Mouse (Mus musculus) hindbrain, embryonic 11.5 days (tissue): ENCODE results near the gene Hoxd13. TPM values are rescaled to one million over a fixed set of nuclear protein-coding genes. Genes with fewer than 3 reads are reported as not detected.

Experiments
- ATAC-seq: fragments of 200-750 bp; cut with Nextera tagmentation; 2 replicates; pipeline ENCODE4 v1.8.0; 2017; ENCODE audit warnings: mild to moderate bottlenecking, moderate TSS enrichment, moderate library complexity; ENCODE audit not compliant: low FRiP score
- DNase-seq: peaks from one replicate; pipeline ENCODE4 v3.0.0-alpha.2; 2015; ENCODE audit warnings: low spot score
- H3K27ac ChIP-seq: fragments of 300-500 bp; sonication (generic); 2 replicates; pipeline ENCODE4 v1.5.1; 2014; ENCODE audit warnings: mild to moderate bottlenecking, low read depth, low read length
- H3K27me3 ChIP-seq: fragments of 300-500 bp; sonication (generic); 2 replicates; pipeline ENCODE4 v1.6.1; 2014; ENCODE audit warnings: mild to moderate bottlenecking, low read length, moderate library complexity, mixed read lengths; ENCODE audit not compliant: control insufficient read depth, insufficient read depth
- H3K36me3 ChIP-seq: fragments of 300-500 bp; sonication (generic); 2 replicates; pipeline ENCODE4 v1.6.1; 2014; ENCODE audit warnings: mild to moderate bottlenecking, low read length, moderate library complexity, mixed read lengths; ENCODE audit not compliant: control insufficient read depth, insufficient read depth
- H3K4me1 ChIP-seq: fragments of 300-500 bp; sonication (generic); replicated peaks from 2 replicates; pipeline ENCODE4 v1.6.1; 2014; ENCODE audit warnings: low read length, mixed read lengths; ENCODE audit not compliant: control insufficient read depth, insufficient read depth
- H3K4me2 ChIP-seq: fragments of 300-500 bp; sonication (generic); replicated peaks from 2 replicates; pipeline ENCODE4 v1.6.1; 2014; ENCODE audit warnings: mild to moderate bottlenecking, low read depth, low read length
- H3K4me3 ChIP-seq: fragments of 300-500 bp; sonication (generic); 2 replicates; pipeline ENCODE4 v1.5.1; 2014; ENCODE audit warnings: low read depth, low read length
- H3K9ac ChIP-seq: fragments of 300-500 bp; sonication (generic); 2 replicates; pipeline ENCODE4 v1.6.1; 2014; ENCODE audit warnings: low read depth, low read length
- H3K9me3 ChIP-seq: fragments of 300-500 bp; sonication (generic); 2 replicates; pipeline ENCODE4 v1.6.1; 2016; ENCODE audit warnings: low read length; ENCODE audit not compliant: control insufficient read depth
- WGBS: fragments of 180-500 bp; shearing (Covaris S2); extraction: QIAGEN DNeasy Blood & Tissue Kit; methylation state at CpG from one replicate; pipeline ENCODE4 v1.1.7; 2014; 5-methylcytosine and 5-hydroxymethylcytosine counted together
- polyA plus RNA-seq: library from polyadenylated mRNA; unstranded; fragments of >200 nt; fragmentation: Nextera tagmentation; extraction: Ambion mirVana; gene quantifications from 2 replicates; pipeline ENCODE4 v1.2.1, GENCODE M21; 2014

Hoxd13 gene
- polyA plus RNA-seq, 1 experiment from 2014 or later, result not detected

GRCm38 (mm10) chr2:74674881-74675665 lies 7.0 kb downstream of the Hoxd13 start, which contains the start of gene Hoxd12:
Gene Hoxd12 (plus strand): TSS chr2:74675013.
- Histone ChIP-seq H3K36me3 (no peaks in the 10 kb centered on the region), H3K4me1 (0 out of 2 replicates have a peak, but pooled peaks cover 2% of the 10 kb centered on the region), H3K27ac (no peak within 1 kb of the TSS), H3K4me2 (no peak within 1 kb of the TSS), H3K27me3 (peaks cover 95% of the 10 kb centered on the region), H3K9me3 (no peaks in the 10 kb centered on the region), H3K9ac (no peak within 1 kb of the TSS), H3K4me3 (0 out of 2 replicates have a peak within 1 kb of the TSS, but pooled peaks have one; percentile 1)
- 2% methylated on average over 47 of the region's 47 CpGs for WGBS
- ATAC-seq (no peak), DNase-seq (no peak)

DNA sequence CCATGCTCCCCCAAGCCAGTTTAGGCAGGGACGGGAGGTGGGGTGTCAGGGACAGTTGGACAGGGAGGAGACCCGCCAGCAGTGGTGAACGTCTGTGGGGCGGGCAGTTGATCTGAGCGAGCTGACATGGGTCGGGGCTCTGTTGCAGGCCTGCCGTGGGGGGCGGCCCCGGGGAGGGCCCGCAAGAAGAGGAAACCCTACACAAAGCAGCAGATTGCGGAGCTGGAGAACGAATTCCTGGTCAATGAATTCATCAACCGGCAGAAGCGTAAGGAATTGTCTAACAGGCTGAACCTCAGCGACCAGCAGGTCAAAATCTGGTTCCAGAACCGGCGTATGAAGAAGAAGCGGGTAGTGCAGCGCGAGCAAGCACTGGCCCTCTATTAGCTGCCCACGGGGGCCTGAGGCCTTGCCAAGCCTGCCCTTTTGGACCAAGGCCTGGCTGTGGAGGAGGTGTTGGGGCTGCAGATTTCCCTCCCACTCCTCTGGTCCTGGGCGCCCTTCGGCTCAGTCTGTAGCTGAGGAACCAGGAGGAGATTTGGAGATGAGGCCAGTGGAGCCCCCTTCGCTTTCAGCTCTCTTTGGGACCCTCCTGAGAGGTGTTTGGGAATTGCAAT lies 7.7 kb downstream of the Hoxd13 start:
- no peak for DNase-seq
- H3K27me3 ChIP-seq, result peaks cover 97% of the 10 kb centered on the region
- H3K9ac ChIP-seq, result no peak overlapping the region
- ATAC-seq, result no peak
- H3K27ac ChIP-seq, result no peak overlapping the region
- H3K36me3 ChIP-seq, result no peaks in the 10 kb centered on the region
- H3K4me3 ChIP-seq, result no peak overlapping the region
- no peaks in the 10 kb centered on the region for H3K9me3 ChIP-seq
- H3K4me1 ChIP-seq, result 0 out of 2 replicates have a peak, but pooled peaks cover 2% of the 10 kb centered on the region
- WGBS, result 4% methylated on average over 24 of the region's 24 CpGs
- H3K4me2 ChIP-seq, result no peak overlapping the region

DNA sequence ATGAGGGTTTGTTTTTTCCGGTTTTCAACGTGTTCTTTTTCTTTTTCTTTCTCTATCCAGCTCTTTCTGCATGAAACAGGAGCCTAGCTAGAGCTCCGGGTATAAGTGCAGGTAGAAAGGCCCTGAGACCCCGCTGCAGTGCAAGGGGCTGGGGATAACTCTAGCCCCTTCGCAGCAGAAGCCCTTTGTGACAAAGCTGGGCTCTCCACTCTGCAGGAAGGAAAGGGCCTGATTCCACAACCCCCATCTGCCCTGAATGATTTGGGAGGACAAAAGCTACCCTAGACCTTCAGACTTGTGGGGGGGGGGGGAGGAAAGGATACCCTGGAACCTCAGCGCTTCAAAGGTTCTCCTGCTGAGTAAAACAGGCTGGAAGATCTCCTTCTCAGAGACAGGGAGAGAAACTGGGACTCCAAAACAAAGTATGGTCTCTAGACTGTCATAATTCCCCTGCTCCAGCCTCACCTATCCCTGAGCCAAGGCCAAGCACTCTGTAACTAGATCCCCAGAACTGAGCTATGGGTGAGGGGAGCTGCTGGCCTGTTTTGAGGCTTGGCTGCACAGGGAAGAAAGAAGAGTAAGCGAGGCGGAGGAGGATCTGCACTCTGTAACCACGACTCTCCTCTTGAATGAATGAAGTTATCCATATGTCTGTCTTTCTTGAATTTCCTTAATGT lies 8.4 kb downstream of the Hoxd13 start:
- peaks cover 99% of the 10 kb centered on the region for H3K27me3 ChIP-seq
- ATAC-seq (no peak), DNase-seq (no peak)
- 3% methylated on average over 9 of the region's 9 CpGs for WGBS
- no peak overlapping the region for H3K9ac ChIP-seq
- no peaks in the 10 kb centered on the region for H3K9me3 ChIP-seq
- 0 out of 2 replicates have a peak, but pooled peaks cover 2% of the 10 kb centered on the region for H3K4me1 ChIP-seq
- H3K4me2 ChIP-seq, result no peak overlapping the region
- no peak overlapping the region for H3K4me3 ChIP-seq
- H3K27ac ChIP-seq, result no peak overlapping the region
- no peaks in the 10 kb centered on the region for H3K36me3 ChIP-seq

- DNase-seq (no peak), ATAC-seq (no peak)
- Histone ChIP-seq H3K9ac (no peak overlapping the region), H3K27ac (no peak overlapping the region), H3K4me2 (no peak overlapping the region), H3K9me3 (no peaks in the 10 kb centered on the region), H3K4me3 (no peak overlapping the region), H3K4me1 (0 out of 2 replicates have a peak, but pooled peaks cover 2% of the 10 kb centered on the region), H3K27me3 (peaks cover 99% of the 10 kb centered on the region), H3K36me3 (no peaks in the 10 kb centered on the region)
- WGBS, result 6% methylated on average over 2 of the region's 2 CpGs
Observed at GRCm38 (mm10) chr2:74677106-74677505, 9.0 kb downstream of the Hoxd13 start.

DNA sequence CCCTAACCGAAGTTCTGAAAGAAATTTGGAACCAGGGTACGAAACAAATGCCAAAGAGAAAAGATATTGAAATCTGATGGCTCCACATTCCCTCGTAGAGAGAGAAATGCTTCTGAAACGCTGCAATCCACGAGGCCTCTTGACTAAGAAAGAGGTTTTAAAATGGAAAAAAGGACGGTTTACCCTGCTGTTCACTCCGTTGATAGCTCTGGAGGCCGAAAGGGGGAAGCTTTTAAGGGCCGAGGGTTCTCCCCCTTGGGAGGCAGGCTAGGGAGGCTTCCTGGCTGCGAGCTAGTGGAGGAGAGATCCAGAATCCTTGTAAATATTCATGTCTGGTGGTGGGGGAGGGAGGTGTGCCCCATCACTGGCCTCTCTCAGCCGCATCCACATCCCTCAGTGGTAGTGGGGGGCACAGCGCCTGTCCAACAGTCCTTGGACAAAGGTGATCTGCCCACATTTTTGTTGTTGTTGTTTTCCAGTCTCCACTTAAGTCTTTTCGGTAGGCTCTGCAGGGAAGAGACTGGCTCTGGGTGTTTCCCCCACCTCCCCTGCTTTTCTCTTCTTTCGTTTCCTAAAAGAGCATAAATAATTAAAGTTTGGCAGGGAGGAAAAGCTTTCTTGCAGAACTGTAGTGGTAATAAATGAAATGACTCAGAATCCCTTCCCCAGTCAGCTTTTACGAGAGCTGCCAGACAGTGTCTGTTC lies 10.9 kb downstream of the Hoxd13 start, which contains the start of gene Hoxd11:
TSS of gene Hoxd11 (plus strand) at position 667 of the 705 bp plus-strand sequence.
- ATAC-seq (no peak), DNase-seq (no peak)
- no peak within 1 kb of the TSS for H3K9ac ChIP-seq
- no peak within 1 kb of the TSS for H3K27ac ChIP-seq
- H3K36me3 ChIP-seq, result no peaks in the 10 kb centered on the region
- H3K4me1 ChIP-seq, result peaks cover 8% of the 10 kb centered on the region
- H3K4me3 ChIP-seq, result no peak within 1 kb of the TSS
- H3K4me2 ChIP-seq, result no peak within 1 kb of the TSS
- peaks cover 99% of the 10 kb centered on the region for H3K27me3 ChIP-seq
- no peaks in the 10 kb centered on the region for H3K9me3 ChIP-seq
- 1% methylated on average over 15 of the region's 15 CpGs for WGBS

GRCm38 (mm10) chr2:74679596-74679971 lies 11.5 kb downstream of the Hoxd13 start:
- Histone ChIP-seq H3K9me3 (no peaks in the 10 kb centered on the region), H3K4me2 (no peak overlapping the region), H3K27me3 (peaks cover 99% of the 10 kb centered on the region), H3K4me3 (no peak overlapping the region), H3K9ac (no peak overlapping the region), H3K4me1 (peaks cover 8% of the 10 kb centered on the region), H3K27ac (no peak overlapping the region), H3K36me3 (no peaks in the 10 kb centered on the region)
- DNase-seq (peak; percentile 65), ATAC-seq (no peak)
- WGBS, result under 1% methylated on average over 26 of the region's 26 CpGs

- H3K4me3 ChIP-seq, result no peak overlapping the region
- H3K27ac ChIP-seq, result no peak overlapping the region
- no peak overlapping the region for H3K9ac ChIP-seq
- H3K4me1 ChIP-seq, result peaks cover 8% of the 10 kb centered on the region
- H3K36me3 ChIP-seq, result no peaks in the 10 kb centered on the region
- peaks cover 99% of the 10 kb centered on the region for H3K27me3 ChIP-seq
- no peak overlapping the region for H3K4me2 ChIP-seq
- WGBS, result 0% methylated on average over 23 of the region's 23 CpGs
- H3K9me3 ChIP-seq, result no peaks in the 10 kb centered on the region
- ATAC-seq (no peak), DNase-seq (no peak)
Observed at GRCm38 (mm10) chr2:74679980-74680379, 11.9 kb downstream of the Hoxd13 start.
